Mouse (Mus musculus) megakaryocyte, embryonic 14.5 days (primary cell): ENCODE measurements around the gene Lias.

Experiments
- FLI1 ChIP-seq: IDR thresholded peaks from 2 replicates; pipeline ENCODE4 v1.6.1; 2012; ENCODE audit warnings: low read length, inconsistent platforms, mixed read lengths
- GATA1 ChIP-seq: IDR thresholded peaks from 3 replicates; pipeline ENCODE4 v1.6.1; 2012; ENCODE audit warnings: mixed read lengths, low read length, inconsistent platforms, borderline replicate concordance

- TF ChIP-seq GATA1 (no peak), FLI1 (no peak)
Measured at GRCm38 (mm10) chr5:65387008-65387867, 4.1 kb upstream of the Lias start.
